Mouse (Mus musculus) limb, embryonic 10.5 days (tissue): ENCODE results near the gene Asb18. TPM values are rescaled to one million over a fixed set of nuclear protein-coding genes. Genes with fewer than 3 reads are reported as not detected.
A peak's percentile ranks its signal among the peaks of the same experiment; 100 is the strongest.

Experiments used
- DNase-seq: peaks from one replicate; pipeline ENCODE4 v3.0.0-alpha.2; 2017; ENCODE audit warnings: low spot score
- H3K27ac ChIP-seq: fragments of 300-500 bp; sonication (generic); 2 replicates; pipeline ENCODE4 v1.5.1; 2016; ENCODE audit warnings: mild to moderate bottlenecking
- H3K27me3 ChIP-seq: fragments of 300-500 bp; sonication (generic); 2 replicates; pipeline ENCODE4 v1.6.1; 2016; ENCODE audit warnings: low read depth, mild to moderate bottlenecking; ENCODE audit not compliant: poor library complexity, severe bottlenecking
- H3K36me3 ChIP-seq: fragments of 300-500 bp; sonication (generic); 2 replicates; pipeline ENCODE4 v1.6.1; 2016; ENCODE audit warnings: mild to moderate bottlenecking, moderate library complexity
- H3K4me1 ChIP-seq: fragments of 300-500 bp; sonication (generic); 2 replicates; pipeline ENCODE4 v1.6.1; 2016
- H3K4me3 ChIP-seq: fragments of 300-500 bp; sonication (generic); 2 replicates; pipeline ENCODE4 v1.5.1; 2016; ENCODE audit warnings: mild to moderate bottlenecking, moderate library complexity
- H3K9me3 ChIP-seq: fragments of 300-500 bp; sonication (generic); replicated peaks from 2 replicates; pipeline ENCODE4 v1.6.1; 2016; ENCODE audit warnings: mild to moderate bottlenecking
- WGBS: fragments of 180-500 bp; shearing (Covaris S2); methylation state at CpG from one replicate; pipeline ENCODE4 v1.1.7; 2016; 5-methylcytosine and 5-hydroxymethylcytosine counted together
- polyA plus RNA-seq: library from polyadenylated mRNA; unstranded; fragments of >200 nt; fragmentation: Nextera tagmentation; extraction: Ambion mirVana; gene quantifications from 2 replicates; pipeline ENCODE4 v1.2.1, GENCODE M21; 2016

Gene Asb18
- not detected in 2 replicates for polyA plus RNA-seq

DNA sequence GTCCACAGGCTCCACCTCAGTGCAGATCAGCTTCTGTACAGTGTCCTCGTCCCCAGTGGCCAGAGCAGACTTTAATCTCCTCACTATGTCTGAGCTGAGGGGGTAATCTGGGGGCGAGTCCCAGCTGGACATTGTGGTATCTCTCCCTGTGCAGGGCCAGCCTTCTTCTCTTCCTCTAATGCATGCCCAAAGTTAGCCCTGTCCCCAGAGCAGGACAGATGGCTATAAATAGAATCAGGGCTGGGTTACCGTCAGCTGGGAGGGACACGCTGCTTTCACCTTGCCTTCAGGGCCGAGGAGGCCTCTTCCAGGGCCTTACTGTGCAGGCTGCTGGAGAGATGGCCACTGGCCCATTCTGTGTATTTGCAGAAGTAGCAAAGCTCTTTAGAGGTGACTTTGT, at the start of gene Asb18:
Asb18 (minus strand) TSS at position 221 of the 400 bp plus-strand sequence.
- 84% methylated on average over 5 of the region's 5 CpGs for WGBS
- Histone ChIP-seq H3K27me3 (no peaks in the 10 kb centered on the region; the same call in 1 of the 2 replicates), H3K4me1 (no peaks in the 10 kb centered on the region), H3K27ac (no peak within 1 kb of the TSS), H3K9me3 (no peaks in the 10 kb centered on the region), H3K36me3 (no peaks in the 10 kb centered on the region), H3K4me3 (no peak within 1 kb of the TSS)
- no peak for DNase-seq

DNA sequence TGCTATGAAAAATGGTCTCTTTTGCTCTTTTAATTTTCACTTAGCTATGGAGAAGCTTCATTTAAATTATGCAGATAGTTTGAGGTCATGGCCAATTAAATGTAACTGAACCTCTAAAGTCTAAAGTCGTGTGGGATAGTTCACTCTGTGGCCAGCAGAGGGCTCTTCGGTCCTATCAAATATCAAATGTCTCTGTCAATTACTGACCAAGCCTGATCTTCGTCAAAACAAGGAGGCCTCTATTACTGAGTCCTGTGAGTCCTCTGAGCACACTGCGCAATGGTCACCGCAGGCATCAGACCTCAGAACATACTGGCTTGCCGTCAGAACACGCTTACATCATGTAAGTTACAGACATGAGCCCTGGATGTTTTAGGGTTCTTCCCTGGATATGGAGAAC, 46.1 kb upstream of the Asb18 start:
- peaks cover 43% of the 10 kb centered on the region for H3K27me3 ChIP-seq
- H3K36me3 ChIP-seq, result no peaks in the 10 kb centered on the region
- WGBS, result 22% methylated on average over 7 of the region's 7 CpGs
- DNase-seq, result peak; percentile 71
- H3K4me1 ChIP-seq, result peaks cover 14% of the 10 kb centered on the region
- H3K4me3 ChIP-seq, result no peak overlapping the region
- H3K27ac ChIP-seq, result no peak overlapping the region
- H3K9me3 ChIP-seq, result no peaks in the 10 kb centered on the region

DNA sequence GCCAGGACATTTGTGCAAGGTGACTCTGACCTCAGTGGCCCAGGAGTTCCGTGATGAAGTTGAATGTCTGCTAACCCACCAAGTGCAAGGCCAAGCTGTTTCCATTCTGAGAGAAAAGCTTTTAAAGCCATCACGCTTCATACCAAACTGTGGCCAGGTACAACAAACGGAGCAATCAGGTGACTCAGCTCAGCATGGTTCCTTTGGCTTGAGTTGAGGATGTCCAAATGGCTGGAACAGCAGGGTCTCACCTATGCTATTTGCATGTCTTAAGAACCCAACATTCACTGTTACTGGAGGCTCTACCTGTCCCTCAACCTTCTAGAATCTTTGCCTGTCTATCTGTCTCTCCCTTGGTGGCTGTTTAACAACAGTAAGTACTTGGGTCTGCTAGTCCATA, 45.6 kb upstream of the Asb18 start:
- H3K27me3 ChIP-seq, result peaks cover 46% of the 10 kb centered on the region
- no peaks in the 10 kb centered on the region for H3K9me3 ChIP-seq
- no peak for DNase-seq
- H3K4me1 ChIP-seq, result peaks cover 17% of the 10 kb centered on the region
- no peak overlapping the region for H3K4me3 ChIP-seq
- H3K27ac ChIP-seq, result no peak overlapping the region
- H3K36me3 ChIP-seq, result no peaks in the 10 kb centered on the region
- 70% methylated on average over 3 of the region's 3 CpGs for WGBS

DNA sequence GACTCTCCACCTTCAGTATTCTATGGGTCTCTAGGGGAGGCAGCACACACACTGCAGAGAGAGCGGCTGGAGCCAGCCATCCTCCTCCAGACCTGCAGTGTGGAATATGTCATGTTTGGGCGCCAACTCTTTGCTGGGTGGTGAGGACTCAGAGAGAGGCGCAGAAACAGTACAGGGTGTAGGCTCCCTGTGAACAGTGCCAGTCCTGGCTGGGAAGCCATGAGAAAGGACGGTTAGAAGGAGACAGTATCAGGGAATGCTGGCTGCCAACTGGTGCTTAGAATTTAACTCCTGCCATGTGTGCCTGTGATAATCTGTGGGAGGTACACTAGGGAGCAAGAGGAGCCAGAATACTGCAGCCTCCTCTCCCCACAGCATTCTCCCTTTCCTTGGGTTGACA, 40.5 kb upstream of the Asb18 start:
- H3K4me3 ChIP-seq, result no peak overlapping the region
- no peaks in the 10 kb centered on the region for H3K9me3 ChIP-seq
- H3K27ac ChIP-seq, result peak overlapping the region; percentile 42; the same call in 1 of the 2 replicates
- peaks cover 31% of the 10 kb centered on the region for H3K27me3 ChIP-seq
- WGBS, result 88% methylated on average over 4 of the region's 4 CpGs
- H3K36me3 ChIP-seq, result no peaks in the 10 kb centered on the region
- H3K4me1 ChIP-seq, result peaks cover 55% of the 10 kb centered on the region
- no peak for DNase-seq

DNA sequence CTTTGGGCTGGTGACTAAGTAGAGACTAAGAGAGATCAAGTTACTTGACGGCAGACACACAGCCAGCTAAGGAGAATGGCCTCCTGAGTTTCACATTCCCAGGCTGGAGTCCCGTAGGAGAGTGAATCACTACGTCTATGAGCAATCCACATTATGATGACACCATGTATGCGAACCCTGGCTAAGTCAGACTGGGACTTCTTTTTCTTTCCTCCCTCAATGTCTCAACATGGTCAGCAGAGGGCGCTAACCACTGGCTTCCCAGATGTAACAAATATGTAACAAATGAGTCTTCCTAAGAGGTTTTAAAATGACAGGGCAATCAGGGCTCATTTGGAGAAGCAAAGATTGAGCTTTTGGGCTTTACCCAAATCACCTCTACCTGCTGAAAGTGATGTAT, 36.9 kb upstream of the Asb18 start:
- Histone ChIP-seq H3K27me3 (peaks cover 28% of the 10 kb centered on the region), H3K9me3 (no peaks in the 10 kb centered on the region), H3K36me3 (no peaks in the 10 kb centered on the region), H3K4me3 (no peak overlapping the region), H3K4me1 (peaks cover 61% of the 10 kb centered on the region), H3K27ac (peak overlapping the region; percentile 83; the same call in 1 of the 2 replicates)
- DNase-seq, result peak; percentile 68
- 24% methylated on average over 5 of the region's 5 CpGs for WGBS

DNA sequence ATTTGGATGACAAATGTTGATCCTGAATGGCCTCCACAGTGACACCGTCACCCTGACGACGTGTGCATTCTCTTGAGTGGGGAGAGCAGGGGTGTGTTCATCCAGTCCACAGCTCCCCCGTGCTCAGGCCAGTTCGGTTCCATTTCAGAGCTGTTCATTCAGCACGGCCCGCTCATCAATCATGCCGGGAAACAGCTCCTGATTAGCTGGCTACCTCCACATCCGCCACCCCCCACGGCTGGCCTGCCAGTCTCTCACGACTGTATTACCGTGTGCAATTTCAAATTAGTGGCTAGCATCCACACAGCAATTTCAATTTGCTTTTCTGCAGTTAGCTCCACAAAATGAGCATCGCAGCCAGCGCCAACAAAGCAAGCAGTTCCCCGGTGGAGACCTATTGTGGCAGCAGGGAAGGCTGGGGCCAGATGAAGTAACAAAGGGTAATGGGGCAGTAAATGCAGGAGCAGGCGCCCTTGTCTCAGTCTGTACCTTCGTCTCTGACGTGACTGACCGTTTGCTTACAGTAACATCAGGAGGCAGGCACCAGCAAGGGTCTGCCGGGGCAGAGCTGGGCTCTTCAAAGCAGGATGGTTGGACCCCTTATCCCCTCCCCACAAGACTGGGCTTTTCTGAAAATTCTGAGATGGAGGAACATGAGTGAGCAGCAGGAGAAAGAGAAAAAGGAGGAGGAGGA, 35.7 kb upstream of the Asb18 start:
- Histone ChIP-seq H3K27ac (peak overlapping the region; percentile 83), H3K27me3 (peaks cover 27% of the 10 kb centered on the region), H3K9me3 (no peaks in the 10 kb centered on the region), H3K36me3 (no peaks in the 10 kb centered on the region), H3K4me3 (no peak overlapping the region), H3K4me1 (peaks cover 57% of the 10 kb centered on the region)
- DNase-seq, result peak; percentile 60
- 42% methylated on average over 20 of the region's 20 CpGs for WGBS

DNA sequence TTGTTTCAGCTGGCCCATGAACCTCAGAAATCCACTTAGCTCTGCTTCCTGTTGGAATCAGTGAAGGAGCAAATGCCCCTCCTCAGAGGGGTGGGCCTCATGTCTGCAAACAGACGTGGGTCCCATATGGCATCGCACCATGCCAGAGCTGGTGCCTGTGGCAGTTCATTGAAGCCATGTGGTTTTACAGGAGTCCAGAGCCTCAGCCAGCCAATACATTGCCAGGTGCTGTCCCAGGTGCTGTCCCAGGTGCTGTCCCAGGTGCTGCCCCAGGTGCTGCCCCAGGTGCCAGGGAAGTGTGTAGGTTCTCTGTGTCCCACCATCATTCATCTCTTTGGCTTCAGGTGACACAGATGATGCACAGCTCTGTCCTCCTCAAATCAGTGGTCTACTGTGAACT, 13.8 kb upstream of the Asb18 start:
- Histone ChIP-seq H3K27me3 (peaks cover 45% of the 10 kb centered on the region), H3K36me3 (no peaks in the 10 kb centered on the region), H3K4me3 (no peak overlapping the region), H3K9me3 (no peaks in the 10 kb centered on the region), H3K4me1 (peaks cover 15% of the 10 kb centered on the region), H3K27ac (no peak overlapping the region)
- DNase-seq, result peak; percentile 39
- 67% methylated on average over 2 of the region's 2 CpGs for WGBS

DNA sequence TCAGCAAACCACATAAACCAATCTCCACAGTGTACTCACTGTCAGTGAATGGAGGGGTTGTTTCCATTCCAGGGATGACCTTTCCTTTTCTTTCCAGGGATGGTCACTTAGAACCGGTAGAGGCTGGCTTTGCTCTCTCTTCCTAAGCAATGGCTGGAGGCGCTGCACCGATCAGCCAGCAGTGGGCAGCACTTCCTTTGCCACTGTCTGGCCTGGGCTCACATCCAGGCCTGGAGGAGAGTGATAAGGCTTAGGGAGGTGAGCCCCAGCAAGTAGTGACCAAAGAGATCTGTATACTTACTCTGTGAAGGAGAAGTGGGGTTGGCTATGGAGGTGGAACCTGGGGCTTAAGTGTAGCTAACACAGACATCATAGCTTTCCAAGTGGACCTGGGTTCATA, 12.5 kb upstream of the Asb18 start:
- Histone ChIP-seq H3K27ac (no peak overlapping the region), H3K27me3 (peaks cover 47% of the 10 kb centered on the region), H3K4me3 (no peak overlapping the region), H3K36me3 (no peaks in the 10 kb centered on the region), H3K4me1 (peaks cover 15% of the 10 kb centered on the region), H3K9me3 (no peaks in the 10 kb centered on the region)
- WGBS, result 21% methylated on average over 3 of the region's 3 CpGs
- peak; percentile 52 for DNase-seq

DNA sequence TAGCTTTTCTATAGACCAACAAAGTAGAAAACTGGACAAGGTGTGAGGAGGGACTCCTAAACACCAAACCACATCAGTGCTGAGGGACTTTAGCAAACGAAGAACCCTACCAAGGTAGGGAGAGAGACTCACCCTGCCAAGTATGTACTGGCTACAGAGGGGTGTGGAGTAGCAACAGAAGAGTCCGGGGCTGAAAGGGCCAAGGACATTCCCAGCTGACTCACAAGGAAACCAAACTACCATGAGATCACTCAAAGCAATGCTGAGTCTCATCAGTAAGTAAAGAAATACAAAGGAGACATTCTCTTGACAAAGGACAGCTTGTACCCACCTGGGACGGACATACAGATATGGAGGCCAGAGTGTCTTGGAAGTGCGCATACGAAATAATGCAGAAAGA, 5.9 kb upstream of the Asb18 start:
- peaks cover 15% of the 10 kb centered on the region for H3K4me1 ChIP-seq
- H3K27ac ChIP-seq, result no peak overlapping the region
- 87% methylated on average over 5 of the region's 5 CpGs for WGBS
- no peaks in the 10 kb centered on the region for H3K9me3 ChIP-seq
- no peaks in the 10 kb centered on the region for H3K36me3 ChIP-seq
- no peak for DNase-seq
- H3K27me3 ChIP-seq, result peaks cover 15% of the 10 kb centered on the region
- H3K4me3 ChIP-seq, result no peak overlapping the region

DNA sequence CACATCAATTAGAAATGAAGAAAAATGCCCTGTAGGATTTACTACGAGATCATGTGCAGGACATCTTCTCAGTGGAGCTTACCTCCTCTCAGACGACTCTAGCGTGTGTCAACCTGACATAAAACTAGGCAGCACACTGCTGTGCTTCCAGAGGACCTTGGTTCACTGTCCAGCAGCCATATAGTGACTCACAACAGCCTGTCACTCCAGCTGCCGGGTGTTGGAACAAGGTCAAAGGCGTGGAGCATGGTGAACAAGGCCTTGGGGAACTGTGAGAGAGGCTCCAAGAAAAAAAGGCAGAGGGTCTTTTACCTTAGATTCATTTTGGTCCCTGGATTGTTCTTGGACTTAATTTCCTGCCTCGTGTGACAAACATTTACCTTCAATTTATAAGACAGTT, 3.6 kb upstream of the Asb18 start:
- no peak for DNase-seq
- no peaks in the 10 kb centered on the region; the same call in 1 of the 2 replicates for H3K27me3 ChIP-seq
- H3K4me1 ChIP-seq, result no peaks in the 10 kb centered on the region
- no peak overlapping the region for H3K27ac ChIP-seq
- no peaks in the 10 kb centered on the region for H3K36me3 ChIP-seq
- H3K9me3 ChIP-seq, result no peaks in the 10 kb centered on the region
- H3K4me3 ChIP-seq, result no peak overlapping the region
- 83% methylated on average over 6 of the region's 6 CpGs for WGBS

DNA sequence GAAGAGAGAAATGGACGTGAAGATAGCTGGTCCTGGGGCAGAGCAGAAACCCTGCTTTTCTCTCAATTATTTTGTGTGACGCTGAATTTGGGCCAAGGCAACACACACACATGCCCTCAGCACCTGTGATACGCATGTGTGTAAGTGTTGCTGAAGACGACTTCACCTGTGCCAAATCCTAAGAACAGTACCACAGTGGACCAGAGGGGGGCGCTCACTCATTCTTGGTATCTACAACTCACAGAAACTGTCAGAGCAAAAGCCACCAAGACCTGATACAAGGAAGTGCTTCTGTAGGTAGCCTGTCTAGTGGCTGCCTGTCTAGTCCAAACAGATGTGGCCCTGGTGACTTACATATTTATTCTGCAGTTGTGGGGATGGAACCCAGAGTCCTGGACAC, 1.2 kb downstream of the Asb18 start:
- H3K36me3 ChIP-seq, result no peaks in the 10 kb centered on the region
- WGBS, result 82% methylated on average over 5 of the region's 5 CpGs
- DNase-seq, result no peak
- no peak overlapping the region for H3K27ac ChIP-seq
- no peaks in the 10 kb centered on the region; the same call in 1 of the 2 replicates for H3K27me3 ChIP-seq
- no peaks in the 10 kb centered on the region for H3K4me1 ChIP-seq
- H3K9me3 ChIP-seq, result no peaks in the 10 kb centered on the region
- no peak overlapping the region for H3K4me3 ChIP-seq

DNA sequence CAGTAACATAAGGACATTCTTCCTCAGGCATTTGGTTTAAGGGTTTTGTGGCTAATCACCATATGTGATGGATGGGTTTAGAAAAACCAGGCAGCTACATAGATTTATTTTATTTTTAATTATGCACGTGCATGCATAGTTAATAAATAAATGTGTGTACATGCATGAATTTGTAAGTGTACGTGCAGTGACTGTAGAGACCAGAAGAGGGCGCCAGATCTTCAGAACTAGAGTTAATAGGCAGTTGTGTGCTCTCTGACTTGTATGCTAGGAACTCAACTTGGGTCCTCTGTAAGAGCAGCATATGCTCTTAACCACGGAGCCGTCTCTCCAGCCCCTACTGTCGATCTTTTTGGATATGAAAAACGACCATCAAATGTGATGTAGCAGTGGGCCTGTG, 1.6 kb downstream of the Asb18 start:
- no peaks in the 10 kb centered on the region; the same call in 1 of the 2 replicates for H3K27me3 ChIP-seq
- no peak overlapping the region for H3K27ac ChIP-seq
- H3K36me3 ChIP-seq, result no peaks in the 10 kb centered on the region
- no peak for DNase-seq
- no peak overlapping the region for H3K4me3 ChIP-seq
- H3K9me3 ChIP-seq, result no peaks in the 10 kb centered on the region
- 66% methylated on average over 7 of the region's 7 CpGs for WGBS
- no peaks in the 10 kb centered on the region for H3K4me1 ChIP-seq

DNA sequence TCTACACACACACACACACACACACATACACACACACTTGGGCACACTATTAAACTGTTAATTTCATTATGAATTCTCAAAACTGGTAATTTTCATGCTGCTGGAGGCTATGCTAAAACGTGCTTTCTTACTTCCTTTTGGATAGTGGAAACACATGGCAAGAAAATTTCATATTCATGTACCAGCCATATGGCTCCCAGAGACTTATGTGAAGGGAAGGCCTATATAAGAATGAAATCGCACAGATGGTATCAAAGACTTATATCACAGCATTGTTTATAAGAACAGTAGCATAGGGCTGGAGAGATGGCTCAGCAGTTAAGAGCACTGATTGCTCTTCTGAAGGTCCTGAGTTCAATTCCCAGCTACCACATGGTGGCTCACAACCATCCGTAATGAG, 2.3 kb downstream of the Asb18 start:
- WGBS, result 85% methylated on average over 3 of the region's 3 CpGs
- H3K27ac ChIP-seq, result no peak overlapping the region
- DNase-seq, result no peak
- no peaks in the 10 kb centered on the region for H3K4me1 ChIP-seq
- no peaks in the 10 kb centered on the region for H3K9me3 ChIP-seq
- H3K36me3 ChIP-seq, result no peaks in the 10 kb centered on the region
- H3K4me3 ChIP-seq, result no peak overlapping the region
- H3K27me3 ChIP-seq, result no peaks in the 10 kb centered on the region; the same call in 1 of the 2 replicates

DNA sequence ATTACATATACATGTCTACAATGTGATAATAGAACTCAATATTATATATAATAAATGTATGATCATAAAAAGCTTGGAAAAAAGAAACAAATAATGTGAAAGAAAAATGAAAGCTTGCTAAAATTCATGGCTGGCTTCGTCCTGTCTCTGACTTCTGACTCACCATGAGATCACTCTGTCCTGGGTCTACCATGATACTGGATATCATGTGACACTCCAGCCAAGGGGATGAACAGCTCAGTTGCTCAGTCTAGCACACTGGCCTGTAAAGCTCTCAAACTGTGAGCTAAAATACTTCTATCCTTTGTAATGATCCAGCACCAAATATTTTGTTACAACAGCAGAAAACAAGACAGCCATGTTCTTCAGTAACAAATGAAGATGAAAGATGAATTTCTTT, 4.4 kb downstream of the Asb18 start:
- WGBS, result 93% methylated on average over 1 of the region's 1 CpGs
- Histone ChIP-seq H3K4me3 (no peak overlapping the region), H3K9me3 (no peaks in the 10 kb centered on the region), H3K27me3 (peaks cover 15% of the 10 kb centered on the region; the same call in 1 of the 2 replicates), H3K36me3 (no peaks in the 10 kb centered on the region), H3K27ac (no peak overlapping the region), H3K4me1 (no peaks in the 10 kb centered on the region)
- DNase-seq, result no peak
